Mouse (Mus musculus): Measurements from ENCODE around the gene Scaf1.
A peak's percentile ranks its signal among the peaks of the same experiment; 100 is the strongest.

DNA sequence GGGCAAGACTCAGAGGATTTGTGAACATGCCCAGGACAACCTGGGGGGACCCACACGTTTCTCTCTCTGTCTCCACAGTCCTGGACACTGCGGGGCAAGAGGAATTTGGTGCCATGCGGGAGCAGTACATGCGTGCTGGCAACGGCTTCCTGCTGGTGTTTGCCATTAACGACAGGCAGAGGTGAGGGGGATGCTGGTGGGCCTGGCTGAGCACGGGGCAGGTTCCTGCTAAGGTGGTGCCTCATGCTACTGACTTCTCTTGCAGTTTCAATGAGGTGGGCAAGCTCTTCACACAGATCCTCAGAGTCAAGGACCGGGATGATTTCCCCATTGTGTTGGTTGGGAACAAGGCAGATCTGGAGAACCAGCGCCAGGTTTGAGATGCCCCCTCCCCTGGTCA lies 4.1 kb upstream of the Scaf1 start:
- TF ChIP-seq CEBPB (IDR thresholded peaks at IDR 0.05; ENCODE audit: insufficient read depth, poor library complexity, severe bottlenecking) (no peak), POLR2AphosphoS2 (IDR thresholded peaks at IDR 0.05; ENCODE audit: insufficient read length, low read depth) (peak; percentile 61), TCF12 (IDR thresholded peaks at IDR 0.05; ENCODE audit: insufficient read depth, poor library complexity, severe bottlenecking) (no peak), MYOG (IDR thresholded peaks at IDR 0.05; ENCODE audit: control insufficient read depth in 1 of 3, insufficient read depth in 1 of 3, insufficient read length in 2 of 3, low read depth in 2 of 3) (no peak), POLR2A (IDR thresholded peaks at IDR 0.05; ENCODE audit: insufficient read length, low read depth) (no peak), MAX (IDR thresholded peaks at IDR 0.05; ENCODE audit: low read depth) (no peak), REST (IDR thresholded peaks at IDR 0.05; ENCODE audit: insufficient read depth, insufficient read length) (no peak), MYOD1 (IDR thresholded peaks at IDR 0.05; ENCODE audit: control insufficient read depth in 1 of 3, insufficient read length in 2 of 3, low read depth in 2 of 3) (no peak), TCF3 (IDR thresholded peaks at IDR 0.05; ENCODE audit: insufficient read length, low read depth) (no peak), USF1 (IDR thresholded peaks at IDR 0.05; ENCODE audit: low read depth) (no peak), E2F4 (IDR thresholded peaks at IDR 0.05; ENCODE audit: insufficient read depth) (no peak)

All from myocyte (in vitro differentiated cells).